Mouse (Mus musculus) limb, embryonic 13.5 days (tissue): Measurements from ENCODE around the gene Pwp2. TPM values are rescaled to one million over a fixed set of nuclear protein-coding genes. Genes with fewer than 3 reads are reported as not detected.
A peak's percentile ranks its signal among the peaks of the same experiment; 100 is the strongest.

Source experiments
- ATAC-seq: fragments of 200-750 bp; cut with Nextera tagmentation; 2 replicates; pipeline ENCODE4 v1.8.0; 2017; ENCODE audit warnings: low read depth, moderate number of reproducible peaks, moderate TSS enrichment; ENCODE audit not compliant: low FRiP score
- H3K27ac ChIP-seq: fragments of 300-500 bp; sonication (generic); 2 replicates; pipeline ENCODE4 v1.5.1; 2015; ENCODE audit warnings: inconsistent platforms, mild to moderate bottlenecking, moderate library complexity
- H3K27me3 ChIP-seq: fragments of 300-500 bp; sonication (generic); 2 replicates; pipeline ENCODE4 v1.6.1; 2015; ENCODE audit warnings: mild to moderate bottlenecking, inconsistent platforms
- H3K36me3 ChIP-seq: fragments of 300-500 bp; sonication (generic); 2 replicates; pipeline ENCODE4 v1.6.1; 2015; ENCODE audit warnings: inconsistent platforms, mild to moderate bottlenecking, moderate library complexity
- H3K4me1 ChIP-seq: fragments of 300-500 bp; sonication (generic); 2 replicates; pipeline ENCODE4 v1.6.1; 2015; ENCODE audit warnings: inconsistent platforms
- H3K4me2 ChIP-seq: fragments of 300-500 bp; sonication (generic); replicated peaks from 2 replicates; pipeline ENCODE4 v1.6.1; 2015; ENCODE audit warnings: inconsistent platforms, mild to moderate bottlenecking, moderate library complexity
- H3K4me3 ChIP-seq: fragments of 300-500 bp; sonication (generic); 2 replicates; pipeline ENCODE4 v1.5.1; 2015; ENCODE audit warnings: moderate library complexity, mild to moderate bottlenecking, inconsistent platforms
- H3K9ac ChIP-seq: fragments of 300-500 bp; sonication (generic); 2 replicates; pipeline ENCODE4 v1.6.1; 2015; ENCODE audit warnings: mild to moderate bottlenecking, inconsistent platforms
- H3K9me3 ChIP-seq: fragments of 300-500 bp; sonication (generic); 2 replicates; pipeline ENCODE4 v1.6.1; 2016; ENCODE audit warnings: inconsistent platforms
- WGBS: fragments of 180-500 bp; shearing (Covaris S2); methylation state at CpG from one replicate; pipeline ENCODE4 v1.1.7; 2015; 5-methylcytosine and 5-hydroxymethylcytosine counted together
- polyA plus RNA-seq: library from polyadenylated mRNA; unstranded; fragments of >200 nt; fragmentation: Nextera tagmentation; extraction: Ambion mirVana; gene quantifications from 2 replicates; pipeline ENCODE4 v1.2.1, GENCODE M21; 2015

Pwp2 gene
- polyA plus RNA-seq, 1 experiment from 2014 or later: 22.5 TPM

GRCm38 (mm10) chr10:78159252-78159878 is 25.6 kb downstream of the Pwp2 start:
- H3K36me3 ChIP-seq: peaks cover 40% of the 10 kb centered on the region
- no peak overlapping the region for H3K27ac ChIP-seq
- 14% methylated on average over 17 of the region's 17 CpGs for WGBS
- no peaks in the 10 kb centered on the region for H3K27me3 ChIP-seq
- peak overlapping the region; percentile 43; the same call in 1 of the 2 replicates for H3K9ac ChIP-seq
- peak overlapping the region; percentile 26 for H3K4me3 ChIP-seq
- no peaks in the 10 kb centered on the region for H3K9me3 ChIP-seq
- peaks cover 9% of the 10 kb centered on the region for H3K4me1 ChIP-seq
- peak overlapping the region; percentile 58 for H3K4me2 ChIP-seq
- ATAC-seq: 0 out of 2 replicates have a peak, but pooled peaks have one; percentile 6

DNA sequence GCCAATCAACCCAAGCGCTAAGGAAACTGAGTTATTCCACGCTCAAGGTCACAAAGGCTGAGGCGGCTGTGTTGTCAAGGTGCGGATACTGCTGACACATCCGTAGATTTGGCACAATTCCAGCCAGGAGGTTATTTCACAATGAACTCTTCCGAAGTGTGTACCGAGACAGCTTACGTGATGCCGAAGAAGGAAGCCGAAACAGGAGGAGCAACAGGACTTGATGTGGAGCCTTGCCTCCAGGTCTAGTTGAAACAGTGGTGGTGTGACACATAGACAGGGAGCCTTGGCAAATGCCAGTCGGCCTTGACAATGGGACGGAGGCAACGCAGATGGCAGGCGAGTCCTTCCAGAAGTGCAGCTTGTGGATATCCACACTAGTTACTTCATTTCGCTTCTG is 26.9 kb downstream of the Pwp2 start:
- Histone ChIP-seq H3K4me2 (no peak overlapping the region), H3K4me3 (no peak overlapping the region), H3K9ac (no peak overlapping the region), H3K36me3 (peaks cover 27% of the 10 kb centered on the region), H3K9me3 (no peaks in the 10 kb centered on the region), H3K4me1 (peaks cover 9% of the 10 kb centered on the region), H3K27me3 (no peaks in the 10 kb centered on the region), H3K27ac (no peak overlapping the region)
- WGBS: 90% methylated on average over 15 of the region's 15 CpGs
- ATAC-seq: no peak

DNA sequence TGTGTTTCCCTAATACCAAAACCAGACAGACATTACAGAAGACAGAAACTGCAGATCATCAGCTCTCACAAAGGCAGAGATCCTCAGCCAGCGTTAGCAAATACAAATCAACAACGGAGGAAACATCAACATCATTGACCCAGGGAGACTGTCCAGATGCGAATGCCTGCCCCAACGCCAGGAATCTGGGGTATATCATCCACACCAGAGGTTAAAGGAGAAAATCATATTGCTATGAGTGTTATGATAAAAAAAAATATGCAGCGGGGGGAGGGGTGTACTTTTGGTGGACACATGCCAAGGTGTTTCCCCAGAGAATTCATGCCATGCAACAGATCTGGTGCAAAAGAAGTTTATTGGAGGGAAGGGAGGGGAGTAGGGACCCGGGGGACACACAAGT is 28.0 kb downstream of the Pwp2 start:
- peaks cover 9% of the 10 kb centered on the region for H3K4me1 ChIP-seq
- H3K27me3 ChIP-seq: no peaks in the 10 kb centered on the region
- no peak overlapping the region for H3K4me2 ChIP-seq
- no peaks in the 10 kb centered on the region for H3K9me3 ChIP-seq
- WGBS: 80% methylated on average over 6 of the region's 6 CpGs
- no peak for ATAC-seq
- no peak overlapping the region for H3K4me3 ChIP-seq
- peaks cover 15% of the 10 kb centered on the region for H3K36me3 ChIP-seq
- H3K27ac ChIP-seq: no peak overlapping the region
- H3K9ac ChIP-seq: no peak overlapping the region

DNA sequence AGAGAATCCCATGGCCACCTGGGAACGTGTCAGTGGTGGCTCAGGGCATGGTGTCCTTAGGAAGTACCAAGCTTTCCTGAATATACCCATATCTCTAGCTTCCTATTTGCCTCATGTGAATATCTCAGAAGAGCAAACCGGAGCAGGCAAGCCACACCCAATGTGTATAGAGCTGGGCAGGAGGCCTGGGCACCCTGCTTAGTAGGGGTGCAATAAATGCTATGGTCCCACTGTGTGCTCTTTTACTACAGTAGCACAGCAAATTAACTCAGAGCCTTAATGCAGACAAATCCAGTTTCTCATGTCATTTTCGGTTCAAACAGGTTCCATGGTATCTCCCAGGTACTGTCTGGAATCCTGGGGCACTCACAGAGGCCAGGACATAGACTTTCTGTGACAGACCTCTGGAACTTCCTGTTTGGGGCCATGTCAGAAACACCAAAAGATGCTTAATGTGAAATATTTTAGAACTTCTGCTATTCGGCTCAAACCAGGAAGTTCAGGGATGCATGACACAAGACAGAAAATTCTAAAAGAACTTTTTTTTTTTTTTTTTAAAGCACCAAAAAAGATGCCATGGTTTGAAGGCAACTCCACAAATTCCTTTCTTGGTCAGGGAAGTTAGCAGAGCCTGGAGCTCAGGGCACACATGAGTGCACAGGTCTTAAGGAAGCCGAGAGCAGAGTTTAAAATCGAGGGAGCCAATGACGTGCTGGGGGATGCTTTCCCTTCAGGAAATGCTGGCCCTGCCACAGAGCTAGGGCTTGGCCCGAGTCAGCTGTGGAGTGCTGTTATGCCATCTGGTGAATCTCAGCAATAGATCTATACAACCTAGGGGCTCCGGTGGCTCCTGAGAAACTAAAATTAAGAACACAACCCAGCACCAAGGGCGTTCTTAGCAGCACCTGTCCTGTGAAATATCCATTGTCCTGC is 35.8 kb downstream of the Pwp2 start:
- ATAC-seq: no peak
- Histone ChIP-seq H3K9me3 (no peaks in the 10 kb centered on the region), H3K36me3 (no peaks in the 10 kb centered on the region), H3K27me3 (no peaks in the 10 kb centered on the region), H3K4me1 (no peaks in the 10 kb centered on the region), H3K9ac (no peak overlapping the region), H3K4me2 (no peak overlapping the region), H3K4me3 (no peak overlapping the region), H3K27ac (no peak overlapping the region)
- 62% methylated on average over 10 of the region's 10 CpGs for WGBS

GRCm38 (mm10) chr10:78147908-78148441 is 37.0 kb downstream of the Pwp2 start:
- no peaks in the 10 kb centered on the region for H3K4me1 ChIP-seq
- no peaks in the 10 kb centered on the region for H3K36me3 ChIP-seq
- no peak overlapping the region for H3K9ac ChIP-seq
- H3K27me3 ChIP-seq: no peaks in the 10 kb centered on the region
- H3K9me3 ChIP-seq: no peaks in the 10 kb centered on the region
- WGBS: 80% methylated on average over 4 of the region's 4 CpGs
- no peak overlapping the region for H3K4me3 ChIP-seq
- H3K4me2 ChIP-seq: no peak overlapping the region
- no peak overlapping the region for H3K27ac ChIP-seq
- ATAC-seq: no peak

DNA sequence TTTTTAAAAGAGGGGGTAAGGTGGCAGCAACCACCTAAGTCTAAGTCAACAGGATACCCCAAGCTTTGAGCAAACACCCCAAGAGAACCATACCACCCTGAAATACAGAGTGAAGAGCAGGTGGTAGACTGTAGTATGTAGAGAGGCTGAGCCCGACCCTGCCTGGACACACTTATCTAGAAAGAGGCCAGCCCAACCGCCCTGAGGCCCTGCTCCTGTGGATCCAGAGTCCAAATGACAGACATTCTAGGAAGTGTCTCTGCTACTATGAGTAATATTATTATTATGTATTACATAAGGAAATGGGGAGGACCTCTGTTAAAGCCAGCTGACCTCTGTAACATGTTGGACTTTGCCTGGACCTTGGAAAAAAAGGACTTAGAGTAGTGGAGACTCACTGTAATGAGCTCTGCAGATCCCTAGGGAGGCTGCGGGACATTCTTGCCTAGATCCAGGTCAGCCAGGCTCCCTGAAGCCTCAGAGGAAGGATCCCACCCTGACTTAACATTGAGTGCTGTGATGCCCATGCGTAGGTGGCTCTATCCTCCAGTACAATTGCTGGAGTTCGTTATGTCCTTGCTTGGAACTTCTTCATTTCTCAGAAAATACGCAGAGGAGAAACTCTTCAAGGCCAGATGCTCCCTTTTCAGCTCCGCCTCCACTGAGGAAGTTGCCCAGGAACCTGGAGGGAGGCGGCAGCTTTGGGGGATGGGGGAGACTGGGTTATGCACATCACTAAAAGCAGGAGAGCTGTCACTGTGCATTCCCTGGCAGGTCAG is 41.0 kb downstream of the Pwp2 start:
- 44% methylated on average over 8 of the region's 8 CpGs for WGBS
- no peak for ATAC-seq
- Histone ChIP-seq H3K9ac (no peak overlapping the region), H3K4me1 (peaks cover 5% of the 10 kb centered on the region), H3K4me3 (no peak overlapping the region), H3K4me2 (no peak overlapping the region), H3K27me3 (no peaks in the 10 kb centered on the region), H3K9me3 (no peaks in the 10 kb centered on the region), H3K27ac (no peak overlapping the region), H3K36me3 (no peaks in the 10 kb centered on the region)

GRCm38 (mm10) chr10:78140843-78141242 is 44.1 kb downstream of the Pwp2 start:
- Histone ChIP-seq H3K36me3 (no peaks in the 10 kb centered on the region), H3K4me1 (peaks cover 12% of the 10 kb centered on the region), H3K4me3 (no peak overlapping the region), H3K9me3 (no peaks in the 10 kb centered on the region), H3K27ac (no peak overlapping the region), H3K4me2 (no peak overlapping the region), H3K27me3 (no peaks in the 10 kb centered on the region), H3K9ac (no peak overlapping the region)
- no peak for ATAC-seq
- WGBS: 82% methylated on average over 3 of the region's 3 CpGs

DNA sequence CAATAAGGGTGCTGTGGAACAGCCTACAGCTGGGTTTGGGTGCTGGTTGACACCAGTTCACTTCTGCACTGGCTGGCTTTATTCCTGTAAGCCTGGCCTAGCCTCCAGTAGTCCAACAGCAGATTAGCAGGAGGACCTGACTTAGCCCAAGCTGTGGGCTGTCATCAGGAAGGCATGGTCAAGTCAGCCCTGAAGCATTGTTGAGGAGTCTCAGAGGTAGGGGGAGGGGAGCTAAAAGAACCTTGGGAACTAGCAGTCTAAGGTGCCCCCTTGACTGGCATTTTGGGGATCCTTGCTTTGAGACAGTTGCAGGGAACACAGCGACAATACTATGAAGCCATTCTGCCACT is 44.7 kb downstream of the Pwp2 start:
- WGBS: 100% methylated on average over 1 of the region's 1 CpGs

DNA sequence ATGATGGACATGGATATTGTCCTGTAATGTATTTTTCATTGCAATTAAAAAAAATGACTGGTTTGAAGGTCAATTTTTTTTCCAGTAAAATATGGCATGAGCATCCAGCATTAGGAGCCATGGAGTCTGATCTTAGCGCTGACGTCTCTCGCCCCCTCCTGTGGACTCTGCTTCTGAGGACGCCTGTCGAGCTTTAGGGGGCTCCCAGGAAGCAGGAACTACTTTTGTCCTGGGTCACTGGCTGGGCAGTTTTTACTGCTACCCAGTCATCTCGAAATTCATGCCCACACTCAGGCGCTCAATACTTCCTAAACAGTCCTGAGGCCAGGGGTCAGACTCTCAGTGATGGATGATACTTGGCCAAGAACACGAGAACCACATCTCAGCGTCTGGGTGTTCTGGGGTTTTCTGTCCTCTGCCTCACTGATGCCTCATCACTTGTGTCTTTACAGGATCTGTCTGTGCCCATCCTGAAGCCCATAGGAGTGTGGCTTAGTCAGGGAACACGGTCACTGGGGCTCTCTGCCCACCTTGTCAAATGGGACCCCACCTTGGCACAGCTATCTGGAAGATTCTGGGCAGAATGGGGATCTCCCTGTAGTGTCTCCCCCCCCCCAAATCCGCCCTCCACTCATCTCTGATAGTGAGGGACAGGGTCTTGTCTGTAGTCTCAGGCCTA is 45.2 kb downstream of the Pwp2 start:
- H3K4me1 ChIP-seq: peaks cover 23% of the 10 kb centered on the region
- H3K9ac ChIP-seq: no peak overlapping the region
- H3K4me2 ChIP-seq: peak overlapping the region; percentile 25; the same call in 1 of the 2 replicates
- no peaks in the 10 kb centered on the region for H3K36me3 ChIP-seq
- H3K27me3 ChIP-seq: no peaks in the 10 kb centered on the region
- no peaks in the 10 kb centered on the region for H3K9me3 ChIP-seq
- 73% methylated on average over 11 of the region's 11 CpGs for WGBS
- ATAC-seq: no peak
- no peak overlapping the region for H3K4me3 ChIP-seq
- peak overlapping the region; percentile 67 for H3K27ac ChIP-seq

More for the DNA sequence above, 44.7 kb downstream of the Pwp2 start:
- peaks cover 18% of the 10 kb centered on the region for H3K4me1 ChIP-seq
- no peak overlapping the region for H3K27ac ChIP-seq
- no peaks in the 10 kb centered on the region for H3K36me3 ChIP-seq
- no peaks in the 10 kb centered on the region for H3K9me3 ChIP-seq
- H3K9ac ChIP-seq: no peak overlapping the region
- H3K27me3 ChIP-seq: no peaks in the 10 kb centered on the region
- no peak overlapping the region for H3K4me2 ChIP-seq
- ATAC-seq: no peak
- H3K4me3 ChIP-seq: no peak overlapping the region

- Histone ChIP-seq H3K36me3 (no peaks in the 10 kb centered on the region), H3K9ac (no peak overlapping the region), H3K9me3 (no peaks in the 10 kb centered on the region), H3K27ac (peak overlapping the region; percentile 67), H3K4me2 (peak overlapping the region; percentile 25), H3K4me3 (no peak overlapping the region), H3K4me1 (peaks cover 30% of the 10 kb centered on the region), H3K27me3 (no peaks in the 10 kb centered on the region)
- 41% methylated on average over 14 of the region's 14 CpGs for WGBS
- peak; percentile 86 for ATAC-seq
Measured at GRCm38 (mm10) chr10:78138812-78139523, 46.0 kb downstream of the Pwp2 start.

DNA sequence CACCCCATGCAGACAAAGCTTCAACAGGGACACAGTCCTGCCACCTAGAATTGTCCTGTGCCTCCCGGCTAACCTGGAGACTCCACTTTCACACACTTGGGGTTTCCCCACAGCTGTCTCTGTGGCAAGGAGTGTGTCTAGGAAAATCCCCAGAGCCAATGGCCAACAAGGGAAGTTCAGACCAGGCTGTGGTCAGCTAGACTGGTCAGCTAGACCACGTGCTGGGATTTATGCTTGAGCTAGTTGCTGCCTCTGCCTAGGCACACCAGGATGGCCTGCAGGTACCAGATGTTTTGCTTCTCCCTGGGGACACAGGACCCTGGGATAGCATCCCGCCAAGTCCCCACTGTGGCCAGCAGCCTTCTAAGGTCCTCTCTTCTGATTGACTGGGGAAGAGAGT is 47.8 kb downstream of the Pwp2 start:
- ATAC-seq: no peak
- Histone ChIP-seq H3K36me3 (no peaks in the 10 kb centered on the region), H3K4me3 (no peak overlapping the region), H3K9ac (no peak overlapping the region), H3K27me3 (no peaks in the 10 kb centered on the region), H3K4me2 (no peak overlapping the region), H3K9me3 (no peaks in the 10 kb centered on the region), H3K4me1 (peaks cover 32% of the 10 kb centered on the region), H3K27ac (no peak overlapping the region)
- WGBS: 90% methylated on average over 3 of the region's 3 CpGs
